Mouse (Mus musculus): ENCODE results near the gene B4galnt2. TPM values are rescaled to one million over a fixed set of nuclear protein-coding genes. Genes with fewer than 3 reads are reported as not detected.

The B4galnt2 gene
- polyA plus RNA-seq, 1 experiment, result not detected

- TF ChIP-seq TAL1 (IDR thresholded peaks at IDR 0.05; ENCODE audit: low read length) (no peak), GATA1 (IDR thresholded peaks at IDR 0.05; ENCODE audit: low read length) (no peak)
Observed at GRCm38 (mm10) chr11:95825625-95826024, 89.1 kb downstream of the B4galnt2 start.

GRCm38 (mm10) chr11:95824877-95825243 lies 89.8 kb downstream of the B4galnt2 start:
- Histone ChIP-seq H3K27me3 (ENCODE audit: control insufficient read depth) (peaks cover 38% of the 10 kb centered on the region), H3K9me3 (ENCODE audit: control insufficient read depth, low read length) (peaks cover 8% of the 10 kb centered on the region), H3K4me1 (ENCODE audit: control insufficient read depth) (peaks cover 89% of the 10 kb centered on the region), H3K4me3 (replicated peaks) (peak overlapping the region; percentile 100), H3K36me3 (ENCODE audit: control insufficient read depth) (peaks cover 25% of the 10 kb centered on the region)
- TF ChIP-seq GATA1 (IDR thresholded peaks at IDR 0.05; ENCODE audit: low read length), result no peak
- no peak for TF ChIP-seq TAL1 (IDR thresholded peaks at IDR 0.05; ENCODE audit: low read length)

More at GRCm38 (mm10) chr11:95825625-95826024, 89.1 kb downstream of the B4galnt2 start:
- Histone ChIP-seq H3K4me3 (replicated peaks) (peak overlapping the region; percentile 100), H3K9me3 (ENCODE audit: control insufficient read depth, low read length) (peaks cover 16% of the 10 kb centered on the region), H3K4me1 (ENCODE audit: control insufficient read depth) (peaks cover 90% of the 10 kb centered on the region), H3K27me3 (ENCODE audit: control insufficient read depth) (peaks cover 46% of the 10 kb centered on the region), H3K36me3 (ENCODE audit: control insufficient read depth) (peaks cover 32% of the 10 kb centered on the region)

GRCm38 (mm10) chr11:95824071-95824876 lies 90.4 kb downstream of the B4galnt2 start, which contains the start of gene Phospho1:
Gene Phospho1 (plus strand): TSS chr11:95824499.
- Histone ChIP-seq H3K9me3 (ENCODE audit: control insufficient read depth, low read length) (peaks cover 3% of the 10 kb centered on the region; the same call in 1 of the 2 replicates), H3K4me1 (ENCODE audit: control insufficient read depth) (peaks cover 87% of the 10 kb centered on the region), H3K36me3 (ENCODE audit: control insufficient read depth) (peaks cover 19% of the 10 kb centered on the region), H3K27me3 (ENCODE audit: control insufficient read depth) (peaks cover 32% of the 10 kb centered on the region), H3K4me3 (replicated peaks) (peak within 1 kb of the TSS; percentile 100)
- no peak for TF ChIP-seq GATA1 (IDR thresholded peaks at IDR 0.05; ENCODE audit: low read length)

- peaks cover 3% of the 10 kb centered on the region; the same call in 1 of the 2 replicates for H3K36me3 ChIP-seq (ENCODE audit: control insufficient read depth)
- H3K27me3 ChIP-seq (ENCODE audit: control insufficient read depth), result peaks cover 17% of the 10 kb centered on the region
- TF ChIP-seq TAL1 (IDR thresholded peaks at IDR 0.05; ENCODE audit: low read length) (no peak), GATA1 (IDR thresholded peaks at IDR 0.05; ENCODE audit: low read length) (no peak)
- peaks cover 73% of the 10 kb centered on the region for H3K4me1 ChIP-seq (ENCODE audit: control insufficient read depth)
- H3K4me3 ChIP-seq (replicated peaks), result no peak overlapping the region
- H3K9me3 ChIP-seq (ENCODE audit: control insufficient read depth, low read length), result no peaks in the 10 kb centered on the region
Observed at GRCm38 (mm10) chr11:95822437-95822836, 92.3 kb downstream of the B4galnt2 start.

GRCm38 (mm10) chr11:95821511-95821910 lies 93.2 kb downstream of the B4galnt2 start:
- Histone ChIP-seq H3K4me1 (ENCODE audit: control insufficient read depth) (peaks cover 64% of the 10 kb centered on the region), H3K9me3 (ENCODE audit: control insufficient read depth, low read length) (no peaks in the 10 kb centered on the region), H3K4me3 (replicated peaks) (no peak overlapping the region), H3K36me3 (ENCODE audit: control insufficient read depth) (no peaks in the 10 kb centered on the region), H3K27me3 (ENCODE audit: control insufficient read depth) (peaks cover 14% of the 10 kb centered on the region)
- no peak for TF ChIP-seq TAL1 (IDR thresholded peaks at IDR 0.05; ENCODE audit: low read length)
- no peak for TF ChIP-seq GATA1 (IDR thresholded peaks at IDR 0.05; ENCODE audit: low read length)

GRCm38 (mm10) chr11:95819138-95819537 lies 95.6 kb downstream of the B4galnt2 start:
- Histone ChIP-seq H3K9me3 (ENCODE audit: control insufficient read depth, low read length) (peaks cover 8% of the 10 kb centered on the region), H3K27me3 (ENCODE audit: control insufficient read depth) (no peaks in the 10 kb centered on the region; the same call in 1 of the 2 replicates), H3K4me1 (ENCODE audit: control insufficient read depth) (peaks cover 48% of the 10 kb centered on the region), H3K4me3 (replicated peaks) (no peak overlapping the region), H3K36me3 (ENCODE audit: control insufficient read depth) (no peaks in the 10 kb centered on the region; the same call in 1 of the 2 replicates)
- TF ChIP-seq GATA1 (IDR thresholded peaks at IDR 0.05; ENCODE audit: low read length), result no peak

Other genes starting within 250 kb of the B4galnt2 start
- gene Phb, start 247.9 kb downstream of the B4galnt2 start, polyA plus RNA-seq (2012), result 9.7 and 17.2 TPM in 2 replicates
- gene Zfp652, start 202.2 kb downstream of the B4galnt2 start, polyA plus RNA-seq (2012), result 1.5 TPM in 2 replicates
- gene B130006D01Rik, start 191.3 kb downstream of the B4galnt2 start, polyA plus RNA-seq (2012), result not detected in 2 replicates
- gene Phospho1, start 90.4 kb downstream of the B4galnt2 start, polyA plus RNA-seq (2012), result 161 and 210 TPM in 2 replicates
- gene Gngt2, start 77.7 kb downstream of the B4galnt2 start, polyA plus RNA-seq (2012), result 0.18 and 0.59 TPM in 2 replicates
- 0.61 and 1.0 TPM in 2 replicates for gene Abi3, start 72.4 kb downstream of the B4galnt2 start, polyA plus RNA-seq (2012)
- gene Igf2bp1, start 91.0 kb upstream of the B4galnt2 start, polyA plus RNA-seq (2012), result 1.0 and 1.8 TPM in 2 replicates
- gene Gip, start 109.7 kb upstream of the B4galnt2 start, polyA plus RNA-seq (2012), result not detected in 2 replicates
- gene Snf8, start 120.0 kb upstream of the B4galnt2 start, polyA plus RNA-seq (2012), result 17.0 and 17.7 TPM in 2 replicates
- gene Ube2z, start 150.5 kb upstream of the B4galnt2 start, polyA plus RNA-seq (2012), result 1.1 and 1.5 TPM in 2 replicates
- 12.4 and 31.7 TPM in 2 replicates for gene Atp5g1, start 160.8 kb upstream of the B4galnt2 start, polyA plus RNA-seq (2012)
- gene Calcoco2, start 197.1 kb upstream of the B4galnt2 start, polyA plus RNA-seq (2012), result 0.02 TPM in 1 of 2 replicates, not detected in the other
- gene Ttll6, start 218.9 kb upstream of the B4galnt2 start, polyA plus RNA-seq (2012), result not detected in 2 replicates

Data from erythroblast, embryonic 14.5 days (primary cell).